Mouse (Mus musculus): ENCODE measurements around the gene Olfr711. TPM values are rescaled to one million over a fixed set of nuclear protein-coding genes. Genes with fewer than 3 reads are reported as not detected.
"Not testable (repeated sequence)": the region's sequence is repeated elsewhere in the genome, so short reads cannot be mapped to it uniquely, and the experiment has no call there.

The Olfr711 gene
- total RNA-seq (2021): not detected
- long read RNA-seq, experiment 1: 0 reads
- long read RNA-seq, experiment 2: 0 reads

DNA sequence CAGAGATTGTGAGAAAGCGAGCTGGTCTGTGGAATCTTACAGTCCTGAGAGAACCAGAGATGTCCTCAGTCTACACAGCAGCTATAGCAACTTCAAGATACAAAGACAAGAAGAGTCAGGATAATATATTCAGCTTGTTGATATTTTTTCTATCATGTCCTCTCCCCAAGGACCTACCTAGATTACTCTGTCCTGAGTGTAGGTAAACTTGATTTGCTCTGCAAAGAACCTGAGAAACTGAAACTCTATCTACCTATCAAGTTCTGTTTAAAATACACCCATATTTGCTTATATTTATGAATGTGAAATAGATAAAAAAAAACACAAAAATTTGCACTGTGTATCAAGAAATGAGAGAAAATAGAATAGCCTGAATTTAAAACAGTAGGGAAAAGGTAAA lies at the start of gene Olfr711:
Olfr711 (minus strand) TSS at position 101 of the 400 bp plus-strand sequence.
- DNase-seq (ENCODE audit: low spot score in 2 of 2): no peak

DNA sequence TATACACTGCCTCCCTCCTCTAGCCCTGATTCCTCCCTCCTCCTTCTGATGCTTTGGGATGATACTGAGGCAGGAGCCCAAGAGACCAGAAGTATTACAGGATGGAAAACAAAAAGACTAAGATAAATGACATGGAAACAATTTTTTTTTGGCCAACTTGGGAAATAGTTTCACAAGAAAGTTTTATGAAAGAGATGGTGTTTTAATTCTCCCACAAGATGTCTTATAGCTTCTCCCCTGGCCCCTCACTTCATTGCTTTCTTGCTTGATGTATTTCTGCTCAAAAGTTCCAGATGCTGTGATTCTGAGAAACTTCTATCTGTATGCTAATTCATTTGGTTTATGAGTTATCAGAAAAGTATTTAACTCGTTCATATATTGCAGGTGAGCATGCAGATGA lies 30.7 kb upstream of the Olfr711 start, which contains the start of gene Olfr2:
Olfr2 (minus strand) TSS at position 101 of the 400 bp plus-strand sequence.
- intact Hi-C loops (cut with DNase I): no loop called here
- no peak for DNase-seq (ENCODE audit: low spot score in 2 of 2)

More for the DNA sequence above, at the start of gene Olfr711:
- intact Hi-C loops (cut with DNase I): no loop called here

DNA sequence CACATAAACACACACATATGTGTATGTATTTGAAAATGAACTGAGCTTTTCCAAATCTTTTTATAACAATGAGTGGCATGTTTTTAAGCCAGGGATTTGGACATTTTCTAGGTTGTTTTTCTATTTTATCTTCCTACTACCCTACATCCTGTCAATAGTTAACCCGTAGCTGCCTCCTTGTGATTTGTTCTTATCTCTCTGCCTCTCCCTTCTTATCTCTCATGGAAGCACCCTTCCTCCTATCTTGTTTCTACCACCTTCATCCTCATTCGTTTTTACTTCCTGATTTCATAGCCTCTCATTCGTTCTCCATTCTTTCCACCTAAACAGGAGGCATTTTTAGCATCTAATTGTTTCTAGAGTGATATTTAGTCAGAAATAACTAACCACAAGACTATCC lies 28.9 kb upstream of the Olfr711 start:
- DNase-seq (ENCODE audit: low spot score in 2 of 2): no peak
- intact Hi-C loops (cut with DNase I): no loop called here

- intact Hi-C loops (cut with DNase I): no loop called here
Measured at GRCm38 (mm10) chr7:107000798-107001197, 25.5 kb upstream of the Olfr711 start.

GRCm38 (mm10) chr7:106985236-106985635 lies 10.0 kb upstream of the Olfr711 start:
- DNase-seq (ENCODE audit: low spot score in 2 of 2): no peak
- intact Hi-C loops (cut with DNase I): no loop called here

More at GRCm38 (mm10) chr7:107000798-107001197, 25.5 kb upstream of the Olfr711 start:
- DNase-seq (ENCODE audit: low spot score in 2 of 2): no peak

GRCm38 (mm10) chr7:106967503-106967902 lies 7.8 kb downstream of the Olfr711 start:
- DNase-seq (ENCODE audit: low spot score in 2 of 2); intact Hi-C loops (cut with DNase I): not testable (repeated sequence)

DNA sequence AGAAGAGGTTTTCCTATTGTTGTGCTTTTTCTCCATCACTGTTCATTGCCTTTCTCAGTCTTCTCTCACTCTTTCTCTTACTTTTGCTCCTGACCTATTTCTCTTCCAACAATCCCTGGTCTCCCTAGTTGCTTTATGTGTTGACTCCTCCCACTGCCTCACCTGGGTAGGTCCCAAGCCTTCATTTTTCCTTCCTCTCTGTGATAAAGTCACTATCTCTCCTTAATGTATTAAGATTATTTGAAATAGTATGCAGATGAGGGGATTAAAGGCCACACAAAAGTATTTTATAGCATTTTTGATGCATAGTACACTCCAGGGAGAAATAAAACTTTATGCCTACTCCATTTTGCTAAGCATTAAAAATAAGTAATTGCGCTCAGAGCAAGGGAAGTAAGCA lies 11.4 kb downstream of the Olfr711 start, which contains the start of gene Olfr6:
Olfr6 (minus strand) TSS at position 101 of the 400 bp plus-strand sequence.
- no peak for DNase-seq (ENCODE audit: low spot score in 2 of 2)
- intact Hi-C loops (cut with DNase I): no loop called here

- intact Hi-C loops (cut with DNase I): no loop called here
- no peak for DNase-seq (ENCODE audit: low spot score in 2 of 2)
Measured at GRCm38 (mm10) chr7:106948212-106948611, 27.0 kb downstream of the Olfr711 start, which contains the start of gene Olfr710. TSS of gene Olfr710 (minus strand) at chr7:106948312.

DNA sequence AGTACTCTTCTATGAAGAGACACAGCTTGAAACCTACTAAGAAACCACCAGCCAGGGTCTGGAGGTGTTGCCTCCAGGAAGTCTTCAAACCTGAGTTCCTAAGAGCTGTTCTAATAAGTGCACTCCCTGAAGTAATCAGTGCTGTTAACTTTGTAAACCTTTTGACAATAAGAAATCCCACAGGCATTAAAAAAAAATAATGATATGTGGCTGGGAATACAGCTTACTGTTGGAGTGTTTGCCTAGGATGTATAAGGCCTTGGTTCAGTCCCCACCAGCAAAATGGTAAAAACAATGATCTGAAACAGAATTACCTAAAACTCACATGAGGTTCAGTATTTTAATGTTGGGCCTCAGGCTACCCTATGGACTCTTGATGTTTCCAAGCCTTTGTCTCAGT lies 43.1 kb downstream of the Olfr711 start, which contains the start of gene Olfr709-ps1:
Olfr709-ps1 (minus strand) TSS at position 101 of the 400 bp plus-strand sequence.
- intact Hi-C loops (cut with DNase I): no loop called here

GRCm38 (mm10) chr7:106920961-106921360 lies 54.3 kb downstream of the Olfr711 start:
- DNase-seq (ENCODE audit: low spot score in 2 of 2); intact Hi-C loops (cut with DNase I): not testable (repeated sequence)

More for the DNA sequence above, 43.1 kb downstream of the Olfr711 start, which contains the start of gene Olfr709-ps1:
- DNase-seq (ENCODE audit: low spot score in 2 of 2): no peak

Other genes starting within 250 kb of the Olfr711 start
- not detected for gene Olfr697, start 233.0 kb downstream of the Olfr711 start, total RNA-seq (2021)
- gene Olfr698, start 220.1 kb downstream of the Olfr711 start, total RNA-seq (2021): not detected
- gene Olfr699, start 182.3 kb downstream of the Olfr711 start, total RNA-seq (2021): not detected
- not detected for gene Olfr700, start 166.6 kb downstream of the Olfr711 start, total RNA-seq (2021)
- not detected for gene Olfr701, start 161.3 kb downstream of the Olfr711 start, total RNA-seq (2021)
- gene Olfr702, start 141.6 kb downstream of the Olfr711 start, total RNA-seq (2021): not detected
- gene Olfr703, start 132.1 kb downstream of the Olfr711 start, total RNA-seq (2021): not detected
- not detected for gene Olfr704, start 112.3 kb downstream of the Olfr711 start, total RNA-seq (2021)
- not detected for gene Olfr705, start 98.6 kb downstream of the Olfr711 start, total RNA-seq (2021)
- not detected for gene Olfr706, start 87.3 kb downstream of the Olfr711 start, total RNA-seq (2021)
- not detected for gene Olfr707, start 74.2 kb downstream of the Olfr711 start, total RNA-seq (2021)
- gene Olfr1532-ps1, start 67.5 kb downstream of the Olfr711 start, total RNA-seq (2021): not detected
- not detected for gene Olfr709-ps1, start 43.2 kb downstream of the Olfr711 start, total RNA-seq (2021)
- not detected for gene Olfr710, start 27.1 kb downstream of the Olfr711 start, total RNA-seq (2021)
- not detected for gene Olfr6, start 11.5 kb downstream of the Olfr711 start, total RNA-seq (2021)
- not detected for gene Olfr2, start 30.6 kb upstream of the Olfr711 start, total RNA-seq (2021)
- gene Olfr713, start 55.7 kb upstream of the Olfr711 start, total RNA-seq (2021): not detected
- gene Olfr714, start 95.5 kb upstream of the Olfr711 start, total RNA-seq (2021): not detected
- gene Olfr17, start 117.8 kb upstream of the Olfr711 start, total RNA-seq (2021): not detected
- gene Olfr715b, start 134.9 kb upstream of the Olfr711 start, total RNA-seq (2021): not detected
- gene Olfr715, start 155.6 kb upstream of the Olfr711 start, total RNA-seq (2021): not detected
- gene Olfr716, start 162.9 kb upstream of the Olfr711 start, total RNA-seq (2021): not detected
- gene Nlrp14, start 191.5 kb upstream of the Olfr711 start, total RNA-seq (2021): not detected
- gene Rbmxl2, start 234.0 kb upstream of the Olfr711 start, total RNA-seq (2021): not detected

Measured in left cerebral cortex, postnatal 14 days (tissue).